Mouse (Mus musculus) monocyte, adult 5-6 weeks (primary cell): ENCODE measurements at regions not wholly inside any gene's neighbourhood (a gene's known extent, or its start where the extent isn't known, plus 50 kb on each side); places are given as distances from the start of the nearest gene placed in this dataset.

Source experiments
- ATAC-seq: fragments of 153-309, 156-312 bp; replicated peaks from 2 replicates; pipeline ENCODE4 v1.8.0; 2017; ENCODE audit warnings: mild to moderate bottlenecking; ENCODE audit not compliant: low TSS enrichment, insufficient number of reproducible peaks, severe bottlenecking, poor library complexity, low FRiP score

DNA sequence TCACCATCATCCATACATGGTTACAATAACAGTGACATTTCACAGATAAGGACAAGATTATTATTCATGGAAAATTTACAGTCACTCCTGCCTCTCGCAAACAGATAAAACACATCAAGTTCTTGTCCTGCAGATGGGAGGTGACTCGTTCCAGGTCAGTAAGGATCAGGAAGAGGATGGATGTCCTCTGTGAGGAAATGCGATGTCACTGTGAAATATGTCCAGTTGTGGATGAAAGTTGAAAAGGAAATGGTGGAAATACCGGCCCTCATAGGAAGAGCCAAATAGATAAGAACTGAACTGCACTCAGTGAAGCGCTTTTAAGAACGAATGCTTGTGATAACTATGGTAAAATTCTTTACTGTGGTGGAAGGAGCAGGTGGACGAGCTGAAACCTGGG, 255.8 kb downstream of the Gm11146 start:
- no peak for ATAC-seq

DNA sequence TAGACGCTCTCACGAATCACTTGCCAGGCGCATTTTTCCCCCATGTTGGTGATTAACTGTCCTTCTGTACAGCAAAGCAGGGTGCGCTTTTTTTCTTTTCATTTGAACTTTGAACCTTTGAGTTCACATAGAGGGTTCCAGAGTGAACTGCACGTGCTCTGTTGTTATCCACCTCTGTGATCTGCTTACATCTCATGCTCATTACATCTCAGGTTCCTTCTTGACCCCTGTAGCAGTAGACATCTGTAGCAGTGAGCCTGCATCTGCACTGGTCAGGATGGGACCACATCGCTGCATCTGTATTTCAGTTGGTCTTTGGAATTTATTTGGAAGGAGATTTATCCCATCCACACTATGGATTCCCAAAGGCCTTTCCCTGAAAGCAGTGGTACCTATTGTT, 269.6 kb downstream of the Gm11146 start:
- no peak for ATAC-seq

DNA sequence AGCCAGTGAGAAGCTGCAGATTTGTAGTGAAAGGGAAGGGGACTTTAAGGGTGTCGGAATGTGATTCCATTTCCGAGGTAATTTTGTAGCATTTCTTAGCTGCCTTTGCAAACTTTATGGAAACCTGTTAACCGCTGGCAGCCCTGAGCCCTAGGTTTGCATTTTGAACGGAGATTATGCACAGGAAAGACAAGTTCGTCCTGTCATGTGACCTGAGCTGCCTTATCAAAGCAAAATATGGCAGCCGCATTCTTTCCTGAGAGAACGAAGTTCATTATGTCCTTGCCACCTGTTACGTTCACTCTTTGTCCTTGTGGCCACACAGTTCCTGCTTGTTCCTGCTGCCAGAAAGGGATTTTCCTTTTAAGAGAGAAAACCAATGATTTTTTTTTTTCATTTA, 270.9 kb downstream of the Gm11146 start:
- ATAC-seq = no peak

DNA sequence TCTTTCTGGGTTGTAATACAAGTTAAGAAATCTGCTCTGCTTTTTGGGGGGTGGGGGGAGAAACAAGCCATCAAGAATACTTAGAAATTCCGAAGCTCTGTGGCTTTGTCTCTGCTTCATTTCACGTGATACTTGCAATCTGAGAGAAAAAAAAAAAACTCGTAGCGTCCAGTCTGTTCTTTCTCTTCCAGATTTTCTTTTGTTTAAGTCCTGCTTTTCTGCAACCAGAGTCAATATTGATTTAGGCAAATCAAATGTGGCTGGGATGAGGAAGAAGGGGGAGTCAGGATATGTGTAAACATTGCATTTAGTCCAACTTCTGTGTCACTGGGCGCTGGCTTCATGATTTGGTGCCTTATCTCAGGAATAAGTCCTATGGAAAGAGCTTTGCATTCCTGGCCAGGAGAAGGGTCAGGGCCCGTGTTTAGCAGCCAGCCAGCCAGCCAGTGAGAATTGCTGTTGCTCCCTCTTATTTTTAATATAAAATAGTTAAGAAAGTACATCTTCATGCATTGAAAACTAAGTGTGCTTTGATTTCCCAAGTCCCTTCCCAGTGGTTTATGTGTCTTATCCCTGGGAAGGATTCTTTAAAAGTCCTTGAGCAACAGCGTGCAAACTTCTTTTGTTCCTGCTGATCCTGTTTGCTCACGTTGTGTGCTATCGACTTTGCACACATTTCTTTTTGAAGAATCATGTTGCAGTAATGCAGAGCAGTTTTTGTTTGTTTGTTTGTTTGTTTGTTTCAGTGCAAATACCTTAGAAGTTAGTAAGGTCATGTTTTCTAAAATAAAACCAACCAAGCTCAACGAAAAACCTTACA, 272.0 kb downstream of the Gm11146 start:
- ATAC-seq = no peak

- ATAC-seq = peak; percentile 47; the same call in 1 of the 2 replicates
Measured at GRCm38 (mm10) chr16:77329160-77329691, 272.7 kb downstream of the Gm11146 start.

DNA sequence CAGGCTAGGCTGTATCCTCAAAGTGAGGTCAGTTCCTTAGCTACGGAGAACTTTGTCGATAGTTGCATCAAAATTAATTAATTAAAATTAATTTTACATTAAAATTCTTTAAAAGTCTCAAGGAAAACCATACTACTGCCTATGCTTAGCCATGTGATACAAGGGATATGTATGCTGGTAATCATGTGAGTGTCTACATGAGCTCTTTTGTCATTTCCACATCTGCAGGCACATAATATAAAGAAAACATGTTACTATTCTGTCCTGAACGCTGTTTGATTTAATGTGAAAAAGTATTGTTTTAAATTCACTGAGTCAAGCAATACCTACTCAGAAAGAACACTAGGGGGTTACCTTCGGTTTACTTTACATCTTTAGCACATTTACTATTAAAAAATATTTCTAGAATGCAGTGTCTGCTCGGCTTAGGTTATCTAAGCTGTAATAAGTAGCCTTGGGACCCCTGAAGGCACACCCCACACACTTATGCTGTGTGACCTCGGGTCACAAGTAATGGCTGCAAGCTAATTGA, 273.2 kb downstream of the Gm11146 start:
- ATAC-seq = no peak

- no peak for ATAC-seq
Measured at GRCm38 (mm10) chr16:77328049-77328448, 273.8 kb downstream of the Gm11146 start.

DNA sequence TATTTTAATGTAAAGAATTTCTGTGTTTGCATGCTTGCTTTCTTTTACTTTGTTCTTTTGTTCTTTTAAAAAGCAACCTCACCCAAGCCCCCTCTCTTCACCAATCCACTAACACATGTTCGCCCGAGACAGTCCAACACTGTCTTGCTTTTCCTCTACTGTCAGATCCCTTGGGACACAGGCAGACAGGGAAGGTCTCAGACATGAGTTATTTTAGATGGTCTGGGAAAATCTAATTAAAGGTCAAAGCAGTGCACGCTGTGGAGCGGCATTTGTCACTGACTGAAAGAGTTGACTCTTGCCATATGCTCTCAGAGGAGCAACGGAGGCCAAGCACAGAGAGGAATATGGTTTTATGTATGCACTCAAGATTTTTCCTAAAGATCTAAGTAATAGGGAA, 279.6 kb downstream of the Gm11146 start:
- ATAC-seq = no peak

- no peak; the same call in 1 of the 2 replicates for ATAC-seq
Measured at GRCm38 (mm10) chr16:77318150-77318549, 283.7 kb downstream of the Gm11146 start.

DNA sequence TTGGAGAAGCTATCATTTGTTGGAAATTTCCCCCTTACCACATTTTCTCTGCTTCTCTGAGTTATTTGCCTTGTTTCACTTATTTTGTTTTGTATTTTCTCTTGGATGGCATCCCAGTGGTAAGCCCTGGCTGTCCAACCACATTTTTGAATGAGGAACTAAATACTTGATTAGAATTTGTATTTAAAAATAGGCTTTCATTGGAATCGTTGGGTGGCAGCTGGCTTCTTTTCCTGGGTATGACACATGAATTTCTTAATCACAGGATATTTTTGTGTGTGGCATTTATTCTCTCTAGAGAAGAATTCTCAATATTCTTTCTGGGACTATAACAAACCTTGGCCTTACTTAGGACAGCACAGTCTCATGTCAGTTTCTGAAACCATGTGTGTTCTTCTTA, 286.5 kb downstream of the Gm11146 start:
- no peak for ATAC-seq

DNA sequence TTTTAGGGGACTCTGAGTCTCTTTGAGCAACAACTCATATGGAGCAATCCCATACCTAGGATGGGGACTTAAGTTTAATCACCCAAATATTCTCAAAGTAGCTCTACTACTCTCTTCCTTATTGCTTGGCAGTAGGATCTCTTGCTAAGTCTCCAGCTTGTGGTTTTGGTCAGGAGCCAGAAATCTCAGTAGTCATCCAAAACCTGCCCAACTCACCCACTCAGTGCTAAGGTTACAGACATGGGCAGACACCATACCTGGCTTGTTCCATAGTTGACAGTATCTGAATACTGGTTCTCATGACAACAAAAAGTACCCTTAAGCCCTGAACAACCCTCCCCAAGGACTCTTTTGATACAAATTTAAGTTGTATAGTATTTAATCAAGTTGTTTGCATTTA, 288.7 kb downstream of the Gm11146 start:
- no peak for ATAC-seq

GRCm38 (mm10) chr16:77301270-77302171, 288.0 kb downstream of the Usp25 start:
- no peak for ATAC-seq

DNA sequence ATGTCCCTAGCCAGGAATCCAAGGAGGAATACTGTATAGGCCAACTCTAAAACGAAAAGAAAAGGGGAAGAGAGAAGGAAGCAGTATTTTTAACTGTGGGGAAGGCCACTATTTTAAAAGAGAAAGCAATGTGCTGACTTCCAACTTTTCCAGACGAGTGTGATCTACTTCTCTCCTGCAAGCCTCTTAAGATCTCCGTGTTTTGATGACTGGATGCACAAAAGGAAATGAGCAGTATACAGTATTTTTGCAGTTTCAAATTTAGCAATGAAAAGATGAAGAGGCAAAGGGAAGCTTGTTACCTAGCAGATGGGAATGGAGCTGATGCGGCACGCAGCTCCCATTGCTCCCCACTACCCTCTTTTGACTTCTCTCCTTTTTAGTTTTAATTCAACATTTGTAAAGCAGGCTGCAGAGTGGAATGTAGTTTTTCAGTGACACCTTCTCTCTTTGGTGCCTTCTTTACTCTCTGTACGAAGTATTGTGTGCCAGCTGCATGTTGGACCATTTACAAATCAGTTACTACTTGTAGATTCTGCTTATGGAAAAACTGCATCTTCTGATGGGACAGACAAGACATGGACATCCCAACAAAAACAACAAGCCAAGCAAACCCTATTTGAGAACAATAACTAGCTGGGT, 287.2 kb downstream of the Usp25 start:
- ATAC-seq = no peak

GRCm38 (mm10) chr16:77295574-77296355, 282.3 kb downstream of the Usp25 start:
- ATAC-seq = no peak

GRCm38 (mm10) chr16:77292317-77292771, 278.8 kb downstream of the Usp25 start:
- no peak for ATAC-seq

DNA sequence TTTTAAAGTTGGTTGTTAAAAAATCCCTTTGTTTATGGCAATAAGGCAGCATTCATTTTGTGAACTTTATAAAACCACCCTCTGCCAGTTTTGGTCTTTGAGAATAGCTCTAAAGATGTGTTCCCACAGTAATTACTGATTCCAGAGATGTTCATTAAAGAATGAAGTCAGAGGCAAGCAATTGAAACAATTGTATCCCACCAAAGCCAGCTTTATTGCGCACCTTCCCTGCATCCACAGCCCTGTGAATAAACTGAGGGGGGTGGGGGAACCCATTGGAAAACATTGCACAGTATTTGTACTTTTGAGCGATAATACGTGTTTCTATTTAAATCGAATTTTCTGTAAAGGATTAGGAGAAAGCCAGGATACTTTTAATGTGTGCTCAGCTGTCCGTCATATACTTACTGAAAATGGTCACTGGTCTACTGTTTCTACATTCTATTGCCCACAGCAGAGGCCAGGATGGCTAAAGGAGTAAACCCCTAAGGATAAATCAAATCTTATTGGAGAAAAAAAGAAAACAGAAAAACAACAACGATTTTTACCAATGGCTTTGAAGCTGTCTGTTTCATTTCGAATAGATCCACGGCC, 278.3 kb downstream of the Usp25 start:
- no peak for ATAC-seq

DNA sequence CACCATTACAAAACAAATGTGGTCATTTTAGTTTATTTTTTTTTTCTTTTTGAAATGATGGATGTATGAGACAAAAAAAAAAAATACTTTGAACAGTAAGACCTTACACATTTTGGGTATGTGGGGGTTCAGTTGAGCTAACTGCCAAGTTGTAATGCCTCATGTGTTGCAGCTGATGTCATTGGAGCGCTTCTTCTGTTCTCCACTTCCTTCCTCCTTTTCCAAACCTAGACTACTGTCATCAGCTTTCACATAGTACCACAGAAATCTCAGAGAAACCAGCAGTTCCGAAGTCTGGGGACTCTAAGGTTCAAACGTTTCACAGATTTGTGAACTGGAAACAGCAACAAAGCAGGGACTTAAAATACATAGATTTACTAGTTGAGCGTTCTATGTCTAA, 270.7 kb downstream of the Usp25 start:
- no peak for ATAC-seq

DNA sequence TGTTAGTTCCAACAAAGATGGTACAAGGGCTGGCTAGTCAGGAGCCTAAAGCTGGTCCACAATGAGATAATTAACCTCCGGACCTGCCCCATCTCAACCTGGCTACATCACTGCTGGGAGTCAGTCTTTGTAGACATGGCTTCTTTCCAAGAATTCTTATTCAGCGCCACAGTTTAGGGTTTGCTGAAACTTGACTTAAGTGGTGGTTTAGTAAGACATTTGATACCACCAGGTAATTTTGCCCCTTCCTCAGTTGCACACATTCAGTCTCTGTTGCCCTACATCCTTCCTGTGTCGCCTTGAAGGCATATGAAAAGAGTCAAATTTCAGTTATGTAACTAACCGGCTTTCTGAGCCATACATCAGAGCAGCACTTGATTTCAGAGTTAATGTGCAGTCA, 266.4 kb downstream of the Usp25 start:
- no peak for ATAC-seq
